Mouse (Mus musculus) monocyte, adult 2 months (primary cell): Measurements from ENCODE around the gene Zpr1.
"Not testable (repeated sequence)": the region's sequence is repeated elsewhere in the genome, so short reads cannot be mapped to it uniquely, and the experiment has no call there.

Experiments used
- DNase-seq, 2 experiments: peaks; one replicate each; pipeline ENCODE4 v3.0.0; 2022; ENCODE audit warnings: low spot score in 2 of 2, low read depth in 1 of 2

Gene Zpr1

GRCm38 (mm10) chr9:46259111-46259510, 13.8 kb upstream of the Zpr1 start:
- no peak for DNase-seq

GRCm38 (mm10) chr9:46261131-46261530, 11.7 kb upstream of the Zpr1 start:
- DNase-seq: no peak

- no peak for DNase-seq
These were observed 4.5 kb upstream of the Zpr1 start, which contains the start of gene Apoa5 for GRCm38 (mm10) chr9:46268343-46268873. Apoa5 (plus strand) TSS chr9:46268633.

DNA sequence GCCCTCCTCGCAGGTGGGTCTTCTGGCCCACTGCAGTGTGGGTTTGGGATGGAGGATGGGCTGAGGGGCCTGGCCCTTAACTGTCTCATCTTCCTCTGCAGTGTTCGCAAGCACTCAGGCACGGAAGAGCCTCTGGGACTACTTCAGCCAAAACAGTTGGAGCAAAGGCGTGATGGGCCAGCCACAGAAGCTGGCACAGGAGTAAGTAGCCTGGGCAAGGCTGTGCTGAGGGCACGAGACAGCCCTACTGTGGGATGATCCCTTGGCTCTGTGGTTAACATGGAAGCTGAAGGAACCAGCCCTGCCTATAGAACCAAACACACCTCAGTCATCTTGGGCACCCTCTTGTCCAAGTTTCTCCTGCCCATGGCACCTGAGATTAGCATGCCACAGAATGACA, 3.7 kb upstream of the Zpr1 start:
- DNase-seq: no peak

DNA sequence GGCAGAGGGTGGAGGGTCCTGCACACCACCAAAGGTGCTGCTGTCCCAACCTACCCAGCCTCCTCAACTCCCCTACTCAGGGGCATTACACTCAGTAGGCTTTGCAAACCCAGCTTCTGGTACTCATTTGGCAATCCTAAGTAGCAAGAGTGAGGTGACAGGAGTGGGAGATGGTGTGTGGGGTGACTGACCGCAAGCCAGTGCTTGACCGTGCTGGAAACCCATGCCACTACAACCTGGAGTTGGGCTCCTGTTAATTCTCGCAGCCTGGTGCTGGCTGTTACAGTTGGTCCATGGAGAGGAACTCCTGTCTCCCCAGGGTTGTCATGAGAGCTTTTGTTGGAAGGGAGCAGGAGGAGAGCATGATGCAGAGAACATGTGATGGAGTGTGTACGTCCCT, 2.1 kb upstream of the Zpr1 start:
- no peak for DNase-seq

GRCm38 (mm10) chr9:46272070-46272469, 794 bp upstream of the Zpr1 start:
- DNase-seq: no peak

GRCm38 (mm10) chr9:46274494-46274893, 1.6 kb downstream of the Zpr1 start:
- no peak for DNase-seq

GRCm38 (mm10) chr9:46282631-46283436, 10.0 kb downstream of the Zpr1 start, which contains the start of gene Bud13:
Bud13 (plus strand) TSS chr9:46283008.
- peak; percentile 82 to 90 for DNase-seq

- DNase-seq: no peak
These were observed 25.5 kb downstream of the Zpr1 start for GRCm38 (mm10) chr9:46298381-46298780.

- peak in 1 of 2 experiments; percentile 12 for DNase-seq
These were observed 29.3 kb downstream of the Zpr1 start for GRCm38 (mm10) chr9:46302142-46302541.

GRCm38 (mm10) chr9:46309121-46309520, 36.3 kb downstream of the Zpr1 start:
- DNase-seq: no peak

DNA sequence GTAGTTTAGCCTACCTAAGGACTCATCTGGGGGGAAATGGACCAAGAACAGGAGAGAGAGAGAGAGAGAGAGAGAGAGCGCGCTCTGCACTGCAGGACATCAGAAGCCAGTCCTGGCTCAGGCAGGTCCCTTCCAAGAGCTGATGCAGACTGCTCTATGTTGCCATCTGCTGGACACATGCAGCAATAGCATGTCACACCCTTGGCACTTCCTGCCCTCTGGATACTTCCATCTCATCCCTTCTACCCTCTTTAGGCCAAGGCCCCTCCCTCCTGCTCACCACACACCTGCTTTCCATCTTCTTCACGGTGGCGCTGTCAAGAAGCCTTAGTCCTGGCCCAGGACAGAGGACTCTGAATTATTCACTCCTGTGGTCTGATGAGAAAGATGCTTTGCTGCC, 41.6 kb downstream of the Zpr1 start:
- DNase-seq: peak; percentile 10 to 29

GRCm38 (mm10) chr9:46314921-46315320, 42.1 kb downstream of the Zpr1 start:
- no peak for DNase-seq

GRCm38 (mm10) chr9:46315807-46316365, 43.0 kb downstream of the Zpr1 start:
- DNase-seq: no peak

GRCm38 (mm10) chr9:46316388-46316787, 43.5 kb downstream of the Zpr1 start:
- no peak for DNase-seq

- no peak for DNase-seq
These were observed 44.0 kb downstream of the Zpr1 start for GRCm38 (mm10) chr9:46316909-46317308.

- no peak for DNase-seq
These were observed 45.1 kb downstream of the Zpr1 start for GRCm38 (mm10) chr9:46317957-46318356.

DNA sequence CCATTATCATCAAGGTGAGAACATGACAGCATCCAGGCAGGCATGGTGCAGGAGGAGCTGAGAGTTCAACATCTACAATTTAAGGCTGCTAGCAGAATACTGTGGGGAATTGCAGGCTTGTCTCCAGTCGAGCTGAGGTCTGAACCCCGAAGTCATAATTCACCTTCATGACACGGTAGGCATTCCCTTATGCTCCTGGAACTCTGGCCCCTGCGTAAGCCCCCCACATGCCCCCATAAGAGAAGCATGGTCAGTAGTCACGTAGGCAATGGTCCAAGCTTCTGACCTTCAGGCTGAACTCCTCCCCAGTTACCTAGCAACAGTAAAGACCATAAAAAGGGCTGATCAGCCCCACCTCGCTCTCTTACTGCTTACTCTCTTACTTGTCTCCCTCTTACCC, 47.0 kb downstream of the Zpr1 start, which contains the start of gene 4931429L15Rik:
4931429L15Rik (minus strand) TSS at position 101 of the 400 bp plus-strand sequence.
- not testable (repeated sequence) for DNase-seq

- no peak for DNase-seq
These were observed 47.6 kb downstream of the Zpr1 start for GRCm38 (mm10) chr9:46320461-46320860.

DNA sequence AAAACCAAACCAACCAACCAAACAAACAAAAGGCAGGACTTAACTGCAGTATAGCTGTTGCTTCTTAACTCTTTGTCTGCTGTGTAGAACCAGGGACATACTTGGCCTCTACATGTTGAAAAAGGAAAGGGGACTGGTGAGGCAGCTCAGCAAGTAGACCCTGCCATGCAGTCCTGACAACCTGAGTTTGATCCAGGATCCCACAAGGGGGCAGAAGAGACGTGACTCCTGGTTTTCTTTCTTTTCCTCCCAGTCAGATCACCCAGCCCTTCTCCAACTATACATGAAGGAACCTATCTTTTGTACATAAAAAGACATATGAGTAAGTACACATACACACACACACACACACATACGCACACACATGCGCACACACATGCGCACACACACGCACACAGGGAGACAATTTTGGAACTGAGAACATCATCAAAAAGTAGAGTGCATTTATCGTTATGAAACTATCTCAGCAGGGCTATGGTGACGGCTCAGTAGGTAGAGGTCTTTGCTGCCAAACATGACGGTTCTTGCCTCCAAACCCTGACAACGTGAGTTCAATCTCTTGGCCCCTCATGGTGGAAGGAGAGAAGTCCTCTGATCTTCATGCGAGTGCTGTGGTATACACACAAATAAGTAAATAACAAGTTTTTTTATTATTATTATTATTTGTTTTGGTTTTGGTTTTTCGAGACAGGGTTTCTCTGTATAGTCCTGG, 54.0 kb downstream of the Zpr1 start:
- no peak for DNase-seq

- no peak for DNase-seq
These were observed 55.1 kb downstream of the Zpr1 start for GRCm38 (mm10) chr9:46327706-46328571.
